Mouse (Mus musculus) MEL-GATA-1-ER (cell line): ENCODE measurements at regions not wholly inside any gene's neighbourhood (a gene's known extent, or its start where the extent isn't known, plus 50 kb on each side); places are given as distances from the start of the nearest gene placed in this dataset.

ENCODE experiments used
- DNase-seq: peaks from one replicate; pipeline ENCODE4 v3.0.0-alpha.2; 2012; ENCODE audit warnings: low read depth; ENCODE audit errors: extremely low read depth

- DNase-seq, result no peak
Observed at GRCm38 (mm10) chr14:113431220-113431619, 116.8 kb downstream of the Tpm3-rs7 start.

GRCm38 (mm10) chr14:113442261-113442660 is 127.9 kb downstream of the Tpm3-rs7 start:
- no peak for DNase-seq

GRCm38 (mm10) chr14:113454891-113455290 is 140.5 kb downstream of the Tpm3-rs7 start:
- no peak for DNase-seq

GRCm38 (mm10) chr14:113457514-113457913 is 143.1 kb downstream of the Tpm3-rs7 start:
- peak; percentile 23 for DNase-seq

GRCm38 (mm10) chr14:113469072-113469471 is 154.7 kb downstream of the Tpm3-rs7 start:
- no peak for DNase-seq

- DNase-seq, result no peak
Observed at GRCm38 (mm10) chr14:113469978-113470377, 155.6 kb downstream of the Tpm3-rs7 start.

- no peak for DNase-seq
Observed at GRCm38 (mm10) chr14:113486591-113486990, 172.2 kb downstream of the Tpm3-rs7 start.

GRCm38 (mm10) chr14:113503796-113504195 is 189.4 kb downstream of the Tpm3-rs7 start:
- no peak for DNase-seq
